In genomic region chr5:72201600-72201999, GRCm38 (mm10) we compare ENCODE assay signal across 8 mouse cellular contexts. TPM values are rescaled to one million over a fixed set of nuclear protein-coding genes. Genes with fewer than 3 reads are reported as not detected.
DNase-seq lines count a peak whose midpoint lies in the region; ATAC-seq and TF ChIP-seq lines count a peak whose summit lies in the region.

No protein-coding gene starts in this region.

- H3K9me3 ChIP-seq in limb, embryonic 15.5 days = no peaks in the 10 kb centered on the region
- no peaks in the 10 kb centered on the region for H3K9me3 ChIP-seq in limb, embryonic 10.5 days (replicated peaks)
- H3K9me3 ChIP-seq in forebrain, embryonic 12.5 days = no peaks in the 10 kb centered on the region
- no peaks in the 10 kb centered on the region for H3K9me3 ChIP-seq in lung, postnatal 0 days (ENCODE audit: low read length)

- peaks cover 12% of the 10 kb centered on the region; the same call in 1 of the 2 replicates for H3K4me1 ChIP-seq in limb, embryonic 15.5 days
- H3K4me1 ChIP-seq in limb, embryonic 10.5 days = peaks cover 23% of the 10 kb centered on the region
- H3K4me1 ChIP-seq in forebrain, embryonic 12.5 days = peaks cover 3% of the 10 kb centered on the region; the same call in 1 of the 2 replicates
- H3K4me1 ChIP-seq in lung, postnatal 0 days (ENCODE audit: insufficient read depth, low read depth, low read length) = peaks cover 12% of the 10 kb centered on the region; the same call in 1 of the 2 replicates

- no peak overlapping the region for H3K9ac ChIP-seq in limb, embryonic 15.5 days
- H3K9ac ChIP-seq in forebrain, embryonic 12.5 days = no peak overlapping the region
- no peak overlapping the region for H3K9ac ChIP-seq in lung, postnatal 0 days (replicated peaks; ENCODE audit: low read depth)

- no peak for DNase-seq in limb, embryonic 10.5 days (ENCODE audit: low spot score)
- peak; percentile 64 to 69 for DNase-seq in heart, postnatal 14 days
- DNase-seq in lung, postnatal 0 days (ENCODE audit: low spot score) = peak; percentile 44
- no peak for DNase-seq in thymus, postnatal 25 days
- DNase-seq in embryo, embryonic 10 days (ENCODE audit: low spot score) = no peak
- DNase-seq in embryo, embryonic 9.5 days (ENCODE audit: extremely low spot score) = no peak

- 40% methylated on average over 7 of the region's 7 CpGs for WGBS in limb, embryonic 15.5 days
- WGBS in limb, embryonic 10.5 days = 22% methylated on average over 7 of the region's 7 CpGs
- WGBS in forebrain, embryonic 12.5 days = 12% methylated on average over 7 of the region's 7 CpGs
- 47% methylated on average over 7 of the region's 7 CpGs for WGBS in lung, postnatal 0 days

- H3K4me2 ChIP-seq in limb, embryonic 15.5 days = peak overlapping the region; percentile 5; the same call in 1 of the 2 replicates
- H3K4me2 ChIP-seq in forebrain, embryonic 12.5 days = 0 out of 2 replicates have a peak overlapping the region, but pooled peaks have one; percentile 3
- no peak overlapping the region; the same call in 1 of the 2 replicates for H3K4me2 ChIP-seq in lung, postnatal 0 days (replicated peaks; ENCODE audit: low read depth, low read length)

- TF ChIP-seq CTCF in lung, postnatal 0 days (IDR thresholded peaks at IDR 0.05) = no peak

- H3K27ac ChIP-seq in limb, embryonic 15.5 days = peak overlapping the region; percentile 38; the same call in 1 of the 2 replicates
- H3K27ac ChIP-seq in limb, embryonic 10.5 days = no peak overlapping the region
- no peak overlapping the region for H3K27ac ChIP-seq in forebrain, embryonic 12.5 days
- H3K27ac ChIP-seq in lung, postnatal 0 days (ENCODE audit: low read length) = peak overlapping the region; percentile 48

- no peaks in the 10 kb centered on the region for H3K27me3 ChIP-seq in limb, embryonic 15.5 days
- H3K27me3 ChIP-seq in limb, embryonic 10.5 days (ENCODE audit: low read depth, poor library complexity, severe bottlenecking) = no peaks in the 10 kb centered on the region
- 0 out of 2 replicates have a peak, but pooled peaks cover 2% of the 10 kb centered on the region for H3K27me3 ChIP-seq in forebrain, embryonic 12.5 days
- no peaks in the 10 kb centered on the region for H3K27me3 ChIP-seq in lung, postnatal 0 days (replicated peaks; ENCODE audit: insufficient read depth, low read length)

- H3K4me3 ChIP-seq in limb, embryonic 15.5 days = no peak overlapping the region
- H3K4me3 ChIP-seq in limb, embryonic 10.5 days = no peak overlapping the region
- H3K4me3 ChIP-seq in forebrain, embryonic 12.5 days (replicated peaks) = no peak overlapping the region
- no peak overlapping the region for H3K4me3 ChIP-seq in lung, postnatal 0 days (ENCODE audit: low read depth, low read length)

- no peaks in the 10 kb centered on the region for H3K36me3 ChIP-seq in limb, embryonic 15.5 days
- no peaks in the 10 kb centered on the region for H3K36me3 ChIP-seq in limb, embryonic 10.5 days
- no peaks in the 10 kb centered on the region for H3K36me3 ChIP-seq in forebrain, embryonic 12.5 days (replicated peaks)
- no peaks in the 10 kb centered on the region for H3K36me3 ChIP-seq in lung, postnatal 0 days (ENCODE audit: insufficient read depth, low read length)

- intact Hi-C loops in heart, postnatal 14 days (cut with DNase I) = no loop called here

- no peak for TF ChIP-seq EP300 in lung, postnatal 0 days (IDR thresholded peaks at IDR 0.05)

- no peak for ATAC-seq in limb, embryonic 15.5 days (ENCODE audit: insufficient number of reproducible peaks, low FRiP score, low TSS enrichment, low read depth)
- ATAC-seq in forebrain, embryonic 12.5 days (ENCODE audit: low FRiP score) = no peak
- no peak for ATAC-seq in lung, postnatal 0 days

RNA-seq across cellular contexts. Expression of gene Commd8, which starts 33.6 kb away (rescaled TPM):
- 157 and 177 TPM in 2 replicates for polyA plus RNA-seq in limb, embryonic 15.5 days (2015; fragmentation: Nextera tagmentation; extraction: Ambion mirVana)
- polyA plus RNA-seq in limb, embryonic 10.5 days (2016; fragmentation: Nextera tagmentation; extraction: Ambion mirVana) = 152 TPM in 2 replicates
- 151 and 157 TPM in 2 replicates for polyA plus RNA-seq in forebrain, embryonic 12.5 days (2016; fragmentation: Nextera tagmentation; extraction: Ambion mirVana)
- 10 to 100 TPM; 34.4 to 37.8 TPM for total RNA-seq in heart, postnatal 14 days (2021)
- 106 and 109 TPM in 2 replicates for polyA plus RNA-seq in lung, postnatal 0 days (2015; fragmentation: Nextera tagmentation; extraction: Ambion mirVana)

Comparison
In these comparisons a context has a peak if more than half of its experiments do, and no peak if none do; other contexts are left out.
1. H3K27ac ChIP-seq: peak in limb, embryonic 15.5 days (single experiment) and lung, postnatal 0 days (single experiment); none in limb, embryonic 10.5 days (single experiment) and forebrain, embryonic 12.5 days (single experiment).
2. DNase-seq: peak in heart, postnatal 14 days (2 of 2) and lung, postnatal 0 days (single experiment); none in limb, embryonic 10.5 days (single experiment), thymus, postnatal 25 days (single experiment), embryo, embryonic 10 days (single experiment) and embryo, embryonic 9.5 days (single experiment).